Mouse (Mus musculus) embryonic facial prominence, embryonic 11.5 days (tissue): ENCODE results near the gene Itgb6. TPM values are rescaled to one million over a fixed set of nuclear protein-coding genes. Genes with fewer than 3 reads are reported as not detected.
A peak's percentile ranks its signal among the peaks of the same experiment; 100 is the strongest.

Experiments used
- ATAC-seq: fragments of 200-750 bp; cut with Nextera tagmentation; replicated peaks from 2 replicates; pipeline ENCODE4 v1.8.0; 2017; ENCODE audit warnings: low read depth; ENCODE audit not compliant: insufficient number of reproducible peaks, low FRiP score, low TSS enrichment
- DNase-seq: peaks from one replicate; pipeline ENCODE4 v3.0.0-alpha.2; 2015; ENCODE audit warnings: low spot score
- H3K27ac ChIP-seq: fragments of 300-500 bp; sonication (generic); replicated peaks from 2 replicates; pipeline ENCODE4 v1.5.1; 2014; ENCODE audit warnings: mild to moderate bottlenecking, low read depth, low read length, control low read depth
- H3K27me3 ChIP-seq: fragments of 300-500 bp; sonication (generic); 2 replicates; pipeline ENCODE4 v1.6.1; 2014; ENCODE audit warnings: mild to moderate bottlenecking, low read length, moderate library complexity, mixed read lengths; ENCODE audit not compliant: control insufficient read depth, insufficient read depth
- H3K36me3 ChIP-seq: fragments of 300-500 bp; sonication (generic); replicated peaks from 2 replicates; pipeline ENCODE4 v1.6.1; 2014; ENCODE audit warnings: low read depth, mild to moderate bottlenecking, low read length, moderate library complexity, mixed read lengths; ENCODE audit not compliant: control insufficient read depth, insufficient read depth
- H3K4me1 ChIP-seq: fragments of 300-500 bp; sonication (generic); 2 replicates; pipeline ENCODE4 v1.6.1; 2014; ENCODE audit warnings: low read length, mixed read lengths; ENCODE audit not compliant: control insufficient read depth, insufficient read depth
- H3K4me2 ChIP-seq: fragments of 300-500 bp; sonication (generic); 2 replicates; pipeline ENCODE4 v1.6.1; 2014; ENCODE audit warnings: low read depth, mild to moderate bottlenecking, control low read depth, low read length, moderate library complexity
- H3K4me3 ChIP-seq: fragments of 300-500 bp; sonication (generic); 2 replicates; pipeline ENCODE4 v1.5.1; 2014; ENCODE audit warnings: low read depth, low read length, control low read depth
- H3K9ac ChIP-seq: fragments of 300-500 bp; sonication (generic); replicated peaks from 2 replicates; pipeline ENCODE4 v1.6.1; 2014; ENCODE audit warnings: mild to moderate bottlenecking, control low read depth, low read length
- H3K9me3 ChIP-seq: fragments of 300-500 bp; sonication (generic); replicated peaks from 2 replicates; pipeline ENCODE4 v1.6.1; 2016; ENCODE audit warnings: mild to moderate bottlenecking, low read length, inconsistent platforms, mixed read lengths; ENCODE audit not compliant: control insufficient read depth
- WGBS: fragments of 180-500 bp; shearing (Covaris S2); extraction: QIAGEN DNeasy Blood & Tissue Kit; methylation state at CpG from one replicate; pipeline ENCODE4 v1.1.7; 2014; 5-methylcytosine and 5-hydroxymethylcytosine counted together
- polyA plus RNA-seq: library from polyadenylated mRNA; unstranded; fragments of >200 nt; fragmentation: Nextera tagmentation; extraction: Ambion mirVana; gene quantifications from 2 replicates; pipeline ENCODE4 v1.2.1, GENCODE M21; 2014

Itgb6 gene
- polyA plus RNA-seq, 1 experiment from 2014 or later, result 1.9 TPM

GRCm38 (mm10) chr2:60720205-60720604 lies 2.2 kb downstream of the Itgb6 start:
- no peak overlapping the region for H3K9ac ChIP-seq
- no peaks in the 10 kb centered on the region for H3K9me3 ChIP-seq
- H3K4me3 ChIP-seq, result no peak overlapping the region
- no peaks in the 10 kb centered on the region for H3K27me3 ChIP-seq
- 72% methylated on average over 8 of the region's 8 CpGs for WGBS
- H3K27ac ChIP-seq, result no peak overlapping the region
- DNase-seq, result no peak
- ATAC-seq, result no peak
- no peak overlapping the region for H3K4me2 ChIP-seq
- H3K36me3 ChIP-seq, result no peaks in the 10 kb centered on the region
- H3K4me1 ChIP-seq, result no peaks in the 10 kb centered on the region

DNA sequence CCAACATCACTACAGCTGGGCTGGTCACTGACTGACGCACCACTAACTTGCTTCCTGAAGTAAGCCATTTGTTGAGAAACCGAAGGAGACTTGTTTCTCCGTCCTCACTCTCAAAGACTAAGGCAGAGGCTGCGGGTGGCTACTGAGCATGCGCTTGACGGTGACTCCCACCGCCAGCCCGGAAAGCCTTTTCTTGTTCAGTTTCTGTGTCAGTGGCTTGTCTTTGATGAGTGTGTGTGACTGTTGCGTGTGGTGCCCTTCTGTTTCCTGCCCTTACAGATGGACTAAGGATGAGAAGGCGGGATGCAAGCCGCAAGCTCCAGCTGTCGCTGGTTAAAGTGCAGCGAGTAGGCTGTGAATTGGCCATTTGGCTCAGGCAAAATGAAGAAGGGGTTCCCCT lies 5.1 kb downstream of the Itgb6 start:
- no peaks in the 10 kb centered on the region for H3K27me3 ChIP-seq
- H3K9ac ChIP-seq, result no peak overlapping the region
- WGBS, result 74% methylated on average over 13 of the region's 13 CpGs
- no peak overlapping the region for H3K4me2 ChIP-seq
- DNase-seq (no peak), ATAC-seq (no peak)
- no peaks in the 10 kb centered on the region for H3K9me3 ChIP-seq
- no peak overlapping the region for H3K4me3 ChIP-seq
- H3K36me3 ChIP-seq, result no peaks in the 10 kb centered on the region
- no peaks in the 10 kb centered on the region for H3K4me1 ChIP-seq
- no peak overlapping the region for H3K27ac ChIP-seq

- Histone ChIP-seq H3K9ac (no peak overlapping the region), H3K9me3 (no peaks in the 10 kb centered on the region), H3K4me3 (no peak overlapping the region), H3K27me3 (no peaks in the 10 kb centered on the region), H3K4me2 (no peak overlapping the region), H3K27ac (no peak overlapping the region), H3K36me3 (no peaks in the 10 kb centered on the region), H3K4me1 (no peaks in the 10 kb centered on the region)
- no peak for ATAC-seq
- no peak for DNase-seq
These were observed 5.9 kb downstream of the Itgb6 start for GRCm38 (mm10) chr2:60716549-60716948.

DNA sequence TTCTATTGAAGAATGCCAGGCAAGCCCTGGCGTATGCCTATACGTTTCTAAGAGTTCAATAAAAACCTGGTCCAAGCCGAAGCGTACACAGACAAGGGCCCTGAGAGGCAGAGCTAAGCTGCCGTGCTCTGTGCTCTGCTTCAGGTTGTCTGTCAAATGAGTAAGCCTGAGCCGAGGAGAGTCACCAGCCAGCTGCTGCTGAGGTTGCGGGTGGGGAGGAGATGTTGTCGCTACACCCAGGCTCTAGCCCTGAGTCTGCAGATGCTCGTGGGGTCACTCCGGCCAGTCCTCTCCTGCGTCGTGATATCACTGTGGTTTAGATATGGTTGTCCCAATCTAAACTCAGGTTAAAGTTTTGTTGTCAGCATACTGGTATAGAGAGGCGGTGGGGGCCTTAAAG lies 6.7 kb downstream of the Itgb6 start:
- H3K9ac ChIP-seq, result no peak overlapping the region
- no peak overlapping the region for H3K4me3 ChIP-seq
- no peak overlapping the region for H3K27ac ChIP-seq
- no peak; the same call in 1 of the 2 replicates for ATAC-seq
- 71% methylated on average over 13 of the region's 13 CpGs for WGBS
- DNase-seq, result no peak
- H3K4me1 ChIP-seq, result no peaks in the 10 kb centered on the region
- no peaks in the 10 kb centered on the region for H3K36me3 ChIP-seq
- H3K9me3 ChIP-seq, result no peaks in the 10 kb centered on the region
- no peaks in the 10 kb centered on the region for H3K27me3 ChIP-seq
- no peak overlapping the region for H3K4me2 ChIP-seq

GRCm38 (mm10) chr2:60714971-60715502 lies 7.4 kb downstream of the Itgb6 start:
- Histone ChIP-seq H3K9ac (no peak overlapping the region), H3K4me1 (no peaks in the 10 kb centered on the region), H3K9me3 (no peaks in the 10 kb centered on the region), H3K4me2 (no peak overlapping the region), H3K36me3 (no peaks in the 10 kb centered on the region), H3K27me3 (no peaks in the 10 kb centered on the region), H3K4me3 (no peak overlapping the region), H3K27ac (no peak overlapping the region)
- peak; percentile 50 for DNase-seq
- no peak for ATAC-seq
- WGBS, result 55% methylated on average over 8 of the region's 8 CpGs

DNA sequence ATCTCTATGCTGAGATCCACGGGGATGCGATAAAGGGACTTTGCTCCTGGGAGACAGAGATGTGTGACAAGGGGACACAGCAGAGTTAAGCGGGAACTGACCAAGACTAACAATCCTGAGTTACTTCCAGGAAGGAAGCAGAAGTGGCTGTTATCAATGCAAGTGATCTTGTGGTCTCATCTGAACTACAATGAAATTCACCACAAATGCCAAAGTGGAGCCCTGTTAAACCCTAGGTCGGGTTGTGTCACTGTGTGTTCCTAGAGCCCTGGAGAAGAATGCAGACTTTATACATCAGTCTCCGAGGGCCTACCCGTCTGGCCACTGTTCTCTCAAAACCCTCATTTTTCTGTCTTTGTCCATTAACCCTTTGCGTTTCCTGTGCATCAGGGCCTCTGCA lies 8.0 kb downstream of the Itgb6 start:
- Histone ChIP-seq H3K4me3 (no peak overlapping the region), H3K27ac (no peak overlapping the region), H3K36me3 (no peaks in the 10 kb centered on the region), H3K27me3 (no peaks in the 10 kb centered on the region), H3K4me1 (no peaks in the 10 kb centered on the region), H3K4me2 (no peak overlapping the region), H3K9me3 (no peaks in the 10 kb centered on the region), H3K9ac (no peak overlapping the region)
- DNase-seq (no peak), ATAC-seq (0 out of 2 replicates have a peak, but pooled peaks have one; percentile 15)
- 36% methylated on average over 7 of the region's 7 CpGs for WGBS

GRCm38 (mm10) chr2:60713857-60714256 lies 8.6 kb downstream of the Itgb6 start:
- Histone ChIP-seq H3K9me3 (no peaks in the 10 kb centered on the region), H3K9ac (no peak overlapping the region), H3K4me3 (no peak overlapping the region), H3K36me3 (no peaks in the 10 kb centered on the region), H3K27ac (no peak overlapping the region), H3K4me2 (no peak overlapping the region), H3K27me3 (no peaks in the 10 kb centered on the region), H3K4me1 (no peaks in the 10 kb centered on the region)
- ATAC-seq (no peak; the same call in 1 of the 2 replicates), DNase-seq (no peak)
- WGBS, result 30% methylated on average over 8 of the region's 8 CpGs

GRCm38 (mm10) chr2:60712891-60713290 lies 9.6 kb downstream of the Itgb6 start:
- H3K27ac ChIP-seq, result no peak overlapping the region
- no peak overlapping the region for H3K4me3 ChIP-seq
- no peaks in the 10 kb centered on the region for H3K27me3 ChIP-seq
- no peaks in the 10 kb centered on the region for H3K36me3 ChIP-seq
- H3K9ac ChIP-seq, result no peak overlapping the region
- no peaks in the 10 kb centered on the region for H3K9me3 ChIP-seq
- H3K4me2 ChIP-seq, result no peak overlapping the region
- DNase-seq (no peak), ATAC-seq (no peak)
- H3K4me1 ChIP-seq, result no peaks in the 10 kb centered on the region
- WGBS, result 86% methylated on average over 5 of the region's 5 CpGs
